Mouse (Mus musculus) kidney, postnatal 0 days (tissue): ENCODE results near the gene Tspan3. TPM values are rescaled to one million over a fixed set of nuclear protein-coding genes. Genes with fewer than 3 reads are reported as not detected.

Experiments
- ATAC-seq: fragments of 200-750 bp; cut with Nextera tagmentation; replicated peaks from 2 replicates; pipeline ENCODE4 v1.8.0; 2017; ENCODE audit warnings: low read depth, moderate number of reproducible peaks, moderate TSS enrichment, moderate library complexity; ENCODE audit not compliant: low FRiP score
- DNase-seq: peaks from one replicate; pipeline ENCODE4 v3.0.0-alpha.2; 2016; ENCODE audit warnings: low spot score
- H3K27ac ChIP-seq: fragments of 300-500 bp; sonication (generic); 2 replicates; pipeline ENCODE4 v1.5.1; 2014; ENCODE audit warnings: mild to moderate bottlenecking
- H3K27me3 ChIP-seq: fragments of 300-500 bp; sonication (generic); 2 replicates; pipeline ENCODE4 v1.6.1; 2014; ENCODE audit warnings: low read length, mixed read lengths; ENCODE audit not compliant: insufficient read depth
- H3K36me3 ChIP-seq: fragments of 300-500 bp; sonication (generic); 2 replicates; pipeline ENCODE4 v1.6.1; 2014; ENCODE audit warnings: low read length, mixed read lengths; ENCODE audit not compliant: insufficient read depth
- H3K4me1 ChIP-seq: fragments of 300-500 bp; sonication (generic); replicated peaks from 2 replicates; pipeline ENCODE4 v1.6.1; 2014; ENCODE audit warnings: antibody characterized with exemption, low read length, mixed read lengths; ENCODE audit not compliant: insufficient read depth
- H3K4me2 ChIP-seq: fragments of 300-500 bp; sonication (generic); 2 replicates; pipeline ENCODE4 v1.6.1; 2014; ENCODE audit warnings: mild to moderate bottlenecking, low read length, moderate library complexity, mixed read lengths
- H3K4me3 ChIP-seq: fragments of 300-500 bp; sonication (generic); replicated peaks from 2 replicates; pipeline ENCODE4 v1.5.1; 2014; ENCODE audit warnings: low read depth, low read length
- H3K9ac ChIP-seq: fragments of 300-500 bp; sonication (generic); 2 replicates; pipeline ENCODE4 v1.6.1; 2014; ENCODE audit warnings: low read depth, low read length
- H3K9me3 ChIP-seq: fragments of 300-500 bp; sonication (generic); replicated peaks from 2 replicates; pipeline ENCODE4 v1.6.1; 2016; ENCODE audit warnings: low read length, inconsistent platforms, mixed read lengths
- CTCF ChIP-seq: IDR thresholded peaks from 2 replicates; pipeline ENCODE4 v1.5.1; 2016; ENCODE audit warnings: antibody characterized with exemption, low read depth, mild to moderate bottlenecking, moderate library complexity
- WGBS: fragments of 180-500 bp; shearing (Covaris S2); extraction: QIAGEN DNeasy Blood & Tissue Kit; methylation state at CpG from one replicate; pipeline ENCODE4 v1.1.7; 2014; 5-methylcytosine and 5-hydroxymethylcytosine counted together
- polyA plus RNA-seq: library from polyadenylated mRNA; unstranded; fragments of >200 nt; fragmentation: Nextera tagmentation; extraction: Ambion mirVana; gene quantifications from 2 replicates; pipeline ENCODE4 v1.2.1, GENCODE M21; 2015

Gene Tspan3
- polyA plus RNA-seq, 1 experiment from 2014 or later = 452 TPM

- H3K4me2 ChIP-seq = 0 out of 2 replicates have a peak overlapping the region, but pooled peaks have one; percentile 11
- TF ChIP-seq CTCF = no peak
These were observed 15.0 kb upstream of the Tspan3 start for GRCm38 (mm10) chr9:56180118-56180781.

GRCm38 (mm10) chr9:56179416-56180117 is 14.3 kb upstream of the Tspan3 start:
- no peak overlapping the region for H3K4me2 ChIP-seq
- H3K4me3 ChIP-seq = no peak overlapping the region
- no peaks in the 10 kb centered on the region for H3K27me3 ChIP-seq
- DNase-seq = peak; percentile 54
- no peaks in the 10 kb centered on the region for H3K36me3 ChIP-seq
- no peak overlapping the region for H3K27ac ChIP-seq
- no peaks in the 10 kb centered on the region for H3K4me1 ChIP-seq
- WGBS = 72% methylated on average over 6 of the region's 6 CpGs
- no peak for ATAC-seq
- H3K9ac ChIP-seq = no peak overlapping the region
- H3K9me3 ChIP-seq = no peaks in the 10 kb centered on the region
- peak; percentile 57 for TF ChIP-seq CTCF

More at GRCm38 (mm10) chr9:56180118-56180781, 15.0 kb upstream of the Tspan3 start:
- no peak overlapping the region for H3K27ac ChIP-seq
- H3K4me1 ChIP-seq = no peaks in the 10 kb centered on the region
- no peak overlapping the region for H3K9ac ChIP-seq
- no peak for DNase-seq
- no peaks in the 10 kb centered on the region for H3K27me3 ChIP-seq
- 46% methylated on average over 8 of the region's 8 CpGs for WGBS
- H3K36me3 ChIP-seq = no peaks in the 10 kb centered on the region
- no peak overlapping the region for H3K4me3 ChIP-seq
- H3K9me3 ChIP-seq = no peaks in the 10 kb centered on the region
- no peak for ATAC-seq

GRCm38 (mm10) chr9:56177354-56177753 is 12.1 kb upstream of the Tspan3 start:
- no peaks in the 10 kb centered on the region for H3K27me3 ChIP-seq
- H3K4me1 ChIP-seq = no peaks in the 10 kb centered on the region
- DNase-seq = no peak
- WGBS = 84% methylated on average over 4 of the region's 4 CpGs
- no peak overlapping the region for H3K4me3 ChIP-seq
- no peak overlapping the region for H3K4me2 ChIP-seq
- no peaks in the 10 kb centered on the region for H3K9me3 ChIP-seq
- H3K36me3 ChIP-seq = no peaks in the 10 kb centered on the region
- TF ChIP-seq CTCF = no peak
- ATAC-seq = no peak
- H3K9ac ChIP-seq = no peak overlapping the region
- H3K27ac ChIP-seq = no peak overlapping the region

GRCm38 (mm10) chr9:56175316-56175715 is 10.0 kb upstream of the Tspan3 start:
- H3K4me2 ChIP-seq = no peak overlapping the region
- 75% methylated on average over 3 of the region's 3 CpGs for WGBS
- no peak for TF ChIP-seq CTCF
- no peak overlapping the region for H3K27ac ChIP-seq
- no peak overlapping the region for H3K9ac ChIP-seq
- no peaks in the 10 kb centered on the region for H3K9me3 ChIP-seq
- H3K4me3 ChIP-seq = no peak overlapping the region
- no peak for ATAC-seq
- no peaks in the 10 kb centered on the region for H3K36me3 ChIP-seq
- DNase-seq = no peak
- H3K4me1 ChIP-seq = no peaks in the 10 kb centered on the region
- no peaks in the 10 kb centered on the region for H3K27me3 ChIP-seq

- Histone ChIP-seq H3K9me3 (no peaks in the 10 kb centered on the region), H3K4me3 (no peak overlapping the region), H3K9ac (no peak overlapping the region), H3K36me3 (no peaks in the 10 kb centered on the region), H3K27me3 (no peaks in the 10 kb centered on the region), H3K4me2 (no peak overlapping the region), H3K4me1 (no peaks in the 10 kb centered on the region), H3K27ac (no peak overlapping the region)
- DNase-seq (no peak), ATAC-seq (no peak)
- WGBS = 76% methylated on average over 6 of the region's 6 CpGs
- TF ChIP-seq CTCF = no peak
These were observed 2.4 kb upstream of the Tspan3 start for GRCm38 (mm10) chr9:56167690-56168089.

GRCm38 (mm10) chr9:56166161-56166560 is 884 bp upstream of the Tspan3 start:
- H3K36me3 ChIP-seq = no peaks in the 10 kb centered on the region
- no peaks in the 10 kb centered on the region for H3K4me1 ChIP-seq
- H3K9me3 ChIP-seq = no peaks in the 10 kb centered on the region
- H3K9ac ChIP-seq = no peak overlapping the region
- TF ChIP-seq CTCF = no peak
- ATAC-seq (no peak), DNase-seq (no peak)
- WGBS = 50% methylated on average over 5 of the region's 5 CpGs
- no peak overlapping the region for H3K4me2 ChIP-seq
- H3K27ac ChIP-seq = no peak overlapping the region
- no peak overlapping the region for H3K4me3 ChIP-seq
- no peaks in the 10 kb centered on the region for H3K27me3 ChIP-seq
